Mouse (Mus musculus) thymus, postnatal 36 days (tissue): Measurements from ENCODE around the gene Stard8.
"Not testable (repeated sequence)": the region's sequence is repeated elsewhere in the genome, so short reads cannot be mapped to it uniquely, and the experiment has no call there.

Experiments used
- DNase-seq, 2 experiments: peaks; one replicate each; pipeline ENCODE4 v3.0.0; 2022; ENCODE audit warnings: mixed read lengths in 2 of 2

Gene Stard8

DNA sequence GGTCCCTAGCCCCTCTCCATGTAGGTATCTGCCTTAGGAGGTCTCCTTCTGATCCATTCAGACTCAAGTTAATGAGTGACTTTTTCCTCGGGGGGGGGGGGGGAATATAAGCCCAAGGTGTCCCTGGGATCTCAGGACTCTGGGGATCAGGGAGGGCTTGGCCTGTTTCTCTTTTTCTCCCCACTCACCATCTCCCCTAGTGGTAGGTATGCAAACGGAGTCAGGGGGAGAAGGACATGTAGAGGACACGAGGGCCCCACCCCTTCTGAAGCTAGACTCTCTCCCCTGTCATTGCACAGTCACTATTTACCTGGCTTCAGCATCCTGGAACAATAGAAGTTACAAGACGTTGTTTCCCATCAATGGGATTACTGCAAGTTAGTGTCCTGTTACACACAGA lies 45.1 kb downstream of the Stard8 start:
- no peak for DNase-seq

DNA sequence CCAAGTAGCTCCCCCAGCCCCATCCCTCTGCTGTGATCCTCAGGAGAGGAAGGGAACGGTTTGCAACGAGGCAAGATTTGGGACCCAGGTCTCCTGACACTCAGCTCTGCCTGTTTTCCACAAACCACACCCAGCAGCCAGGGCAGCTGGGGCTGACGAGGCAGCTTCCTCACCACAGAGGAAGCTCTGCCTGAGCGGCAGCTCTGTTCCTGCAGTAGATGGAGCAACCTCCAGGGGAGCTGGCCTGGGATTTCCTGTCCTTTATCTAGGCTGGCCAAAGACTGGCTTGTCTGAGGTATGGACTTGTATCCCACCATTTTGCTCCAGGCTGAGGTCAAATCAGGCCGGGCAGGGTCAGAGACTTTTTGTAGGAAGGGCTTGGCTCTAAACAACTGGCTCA lies 46.2 kb downstream of the Stard8 start:
- DNase-seq: no peak

DNA sequence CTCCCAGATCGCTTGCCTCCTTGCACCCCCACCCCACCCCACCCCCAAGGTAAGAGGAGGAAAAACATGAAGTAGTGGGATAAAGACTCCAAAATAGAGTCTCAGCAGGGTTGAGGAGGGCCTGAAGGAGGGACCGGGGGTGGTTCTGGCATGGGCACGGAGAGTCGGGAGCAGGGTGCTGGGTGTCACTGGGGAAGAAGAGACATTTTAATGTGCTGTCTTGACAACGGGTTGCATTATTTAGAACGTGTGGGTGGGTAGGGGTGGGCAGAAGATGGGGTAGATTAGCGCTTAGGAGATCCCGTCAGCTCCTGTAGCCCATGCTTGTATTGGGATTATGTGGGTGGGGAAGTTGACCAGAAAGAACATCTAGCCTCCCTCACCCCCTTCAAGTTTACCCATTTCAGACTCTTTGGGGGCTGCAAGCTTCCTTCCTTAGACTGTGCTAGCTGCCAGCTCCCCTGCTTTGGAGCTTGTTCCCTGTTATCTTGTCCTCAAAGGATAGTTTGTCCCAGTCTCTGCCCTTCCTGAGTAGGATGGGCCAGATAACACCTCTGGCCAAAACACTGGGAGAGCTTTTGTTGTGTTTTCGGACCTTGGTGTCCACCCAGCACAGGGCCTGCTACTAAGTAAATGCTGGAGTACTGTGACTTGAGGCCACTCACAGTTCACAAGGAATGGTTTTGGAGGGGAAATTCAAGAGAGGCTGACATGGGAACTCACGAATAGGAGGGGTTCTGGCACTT lies 47.9 kb downstream of the Stard8 start:
- no peak for DNase-seq

DNA sequence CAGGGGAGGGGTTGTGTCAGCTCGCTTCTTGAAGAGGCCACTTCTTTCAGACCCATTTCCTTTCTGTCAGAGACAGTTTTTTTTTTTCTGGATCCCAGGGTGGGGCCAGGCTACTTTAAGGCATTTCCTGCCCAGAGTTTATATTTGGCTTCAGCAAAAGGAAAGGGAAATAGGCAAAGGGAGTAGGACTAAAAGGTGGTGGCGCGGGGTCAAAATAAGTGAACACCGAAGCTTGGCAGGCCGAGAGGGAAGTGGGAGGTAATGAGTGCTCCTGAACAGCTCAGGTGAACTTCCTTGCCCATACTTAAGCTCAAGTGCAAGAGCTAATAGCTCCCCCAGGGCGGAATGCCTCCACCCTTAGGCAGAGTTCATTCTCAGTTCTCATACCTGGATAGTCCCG lies 49.2 kb downstream of the Stard8 start:
- DNase-seq: no peak

DNA sequence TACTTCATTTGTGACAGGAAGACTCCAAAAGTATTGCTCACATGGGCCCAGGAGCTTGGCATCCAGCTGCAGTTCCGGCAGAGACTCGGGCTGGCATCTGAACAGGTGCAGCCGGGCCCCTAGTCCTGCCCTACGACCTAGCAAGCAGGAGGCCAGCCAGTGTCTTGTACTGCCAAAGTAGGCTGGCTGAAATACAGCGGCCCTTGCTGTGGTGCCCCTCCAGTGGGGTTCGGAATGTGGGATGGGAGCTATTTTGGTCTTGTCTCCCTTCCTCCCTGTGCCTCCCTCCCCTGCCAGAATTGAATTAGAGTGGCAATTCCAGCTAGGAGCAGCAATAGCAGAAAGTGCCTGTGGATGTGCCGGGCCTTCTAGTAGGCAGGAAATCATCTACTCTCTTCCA lies 51.5 kb downstream of the Stard8 start:
- DNase-seq: no peak

DNA sequence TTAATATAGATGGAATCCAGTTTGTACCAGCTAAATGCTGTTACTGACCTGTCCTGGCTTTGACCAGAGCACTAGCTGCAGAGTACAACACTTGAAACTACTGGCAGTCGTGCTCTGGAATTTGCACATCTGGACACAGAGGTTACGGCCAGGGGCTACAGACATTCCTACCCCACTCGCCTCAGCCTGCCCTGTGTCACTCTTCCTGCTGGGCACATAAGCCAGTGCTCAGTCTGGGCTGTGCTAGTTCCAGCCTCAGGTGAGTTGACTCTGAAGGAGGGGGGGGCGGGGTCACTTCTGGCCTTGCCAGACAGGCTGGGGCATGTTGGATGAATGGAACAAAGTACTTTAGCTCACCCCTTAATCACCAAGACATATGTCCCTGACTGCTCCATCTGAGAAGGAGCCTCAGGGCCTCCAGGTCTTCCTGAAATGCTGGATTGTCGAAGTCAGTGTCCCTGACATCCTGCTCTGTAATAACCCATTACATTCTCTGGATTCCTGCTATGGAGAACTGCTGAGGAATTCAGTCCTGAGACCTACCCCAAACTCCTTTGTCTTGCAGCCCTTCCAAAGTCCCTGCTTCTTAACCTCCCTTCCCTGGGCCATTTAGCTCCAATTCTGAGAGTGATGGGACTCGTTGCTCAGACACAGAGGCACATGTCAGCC lies 54.9 kb downstream of the Stard8 start:
- DNase-seq: no peak

DNA sequence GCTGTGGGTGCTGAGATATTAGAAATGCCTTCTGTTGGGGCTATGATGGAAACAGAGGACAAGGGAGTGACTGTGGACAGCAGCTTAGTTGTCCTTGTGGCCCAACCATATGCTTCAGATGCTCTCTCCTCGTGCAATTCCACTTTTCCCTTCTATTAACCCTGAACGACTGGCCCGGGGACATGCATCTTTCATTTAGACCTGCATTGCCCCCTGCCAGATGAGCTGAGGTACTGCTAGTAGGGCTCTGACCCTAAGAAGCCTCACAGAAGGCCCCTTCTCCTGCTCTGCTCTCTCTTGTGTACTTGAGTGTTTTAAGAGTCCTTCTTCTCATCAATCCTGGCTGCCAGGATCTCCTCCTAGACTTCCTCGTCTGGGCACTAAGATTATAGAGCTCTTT lies 56.1 kb downstream of the Stard8 start:
- no peak for DNase-seq

DNA sequence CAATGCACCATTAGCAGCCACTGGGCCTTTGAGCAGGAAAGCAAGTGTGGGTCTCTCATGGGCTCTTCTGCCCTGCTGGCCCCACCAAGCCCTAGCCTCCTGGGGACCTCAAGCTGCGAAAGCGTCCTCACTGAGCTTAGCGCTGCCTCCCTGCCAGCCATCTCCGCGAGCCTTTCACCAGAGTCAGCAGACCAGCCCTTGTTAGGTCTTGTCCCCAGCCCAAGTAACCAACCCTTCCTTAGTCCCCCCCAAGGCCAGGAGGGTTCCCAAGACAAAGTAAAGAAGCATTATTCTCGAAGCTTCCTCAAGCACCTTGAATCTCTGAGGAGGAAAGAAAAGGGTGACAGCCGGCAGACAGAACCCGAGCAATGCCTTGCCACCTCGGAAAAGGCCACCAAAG lies 62.5 kb downstream of the Stard8 start:
- no peak for DNase-seq

DNA sequence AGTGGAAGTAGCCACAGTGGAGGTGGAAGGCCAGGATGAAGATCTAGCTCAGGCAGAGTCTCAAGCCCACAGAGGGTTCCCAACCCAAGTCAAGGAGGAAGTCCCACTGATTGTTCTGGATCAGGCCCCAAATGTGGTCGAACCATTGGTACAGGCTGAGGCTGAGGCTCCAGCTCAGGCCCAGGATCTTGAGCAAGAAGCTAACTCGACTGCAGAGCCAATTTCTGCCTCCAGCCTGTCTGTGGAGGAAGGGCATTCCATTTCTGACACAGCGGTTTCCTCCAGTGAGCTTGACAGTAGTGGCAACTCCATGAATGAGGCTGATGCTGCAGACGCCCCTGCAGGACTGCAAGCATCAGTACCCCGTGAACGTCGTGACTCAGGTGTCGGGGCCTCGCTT lies 63.5 kb downstream of the Stard8 start:
- no peak for DNase-seq

DNA sequence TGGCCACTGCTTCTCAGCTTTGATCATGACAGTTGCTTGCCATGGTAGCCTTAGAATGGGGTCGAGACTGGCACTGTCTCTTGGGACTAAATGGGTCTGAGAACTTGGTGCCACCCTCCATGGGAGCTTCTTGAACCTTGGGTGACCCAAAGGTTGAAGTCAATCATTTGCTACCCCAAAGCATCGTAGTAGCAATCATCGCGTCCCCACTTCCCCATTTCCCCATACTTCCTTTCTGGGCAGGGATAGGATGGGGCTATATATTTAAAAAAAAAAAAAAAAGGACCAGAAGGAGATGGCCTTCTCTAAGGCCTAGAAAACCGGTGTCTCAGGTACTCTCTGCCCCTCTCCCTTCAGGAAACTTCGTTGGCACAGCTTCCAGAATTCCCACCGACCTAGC lies 64.2 kb downstream of the Stard8 start:
- no peak for DNase-seq

DNA sequence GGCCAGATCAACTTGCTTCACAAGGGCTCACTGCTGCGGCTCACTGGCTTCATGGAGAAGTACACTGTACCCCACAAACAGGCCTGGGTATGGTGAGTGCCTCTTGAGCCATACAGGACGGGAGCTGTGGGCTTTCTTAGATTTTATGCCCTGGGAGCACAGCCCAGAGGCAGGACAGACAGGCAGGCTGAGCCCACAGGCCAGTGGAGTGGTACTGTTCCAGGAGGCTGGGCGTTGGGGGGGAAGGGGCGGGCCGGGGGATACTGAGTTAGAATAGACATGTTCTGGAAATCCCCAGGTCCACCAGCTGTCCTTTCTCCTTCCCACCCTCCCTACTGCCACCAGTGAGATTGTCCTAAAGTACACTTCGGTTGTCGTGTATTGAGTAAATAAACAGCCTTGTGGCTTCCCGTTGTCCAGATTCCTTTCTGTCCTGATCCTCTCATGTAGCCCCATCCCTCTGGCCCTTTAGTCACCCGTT lies 64.7 kb downstream of the Stard8 start:
- DNase-seq: no peak

DNA sequence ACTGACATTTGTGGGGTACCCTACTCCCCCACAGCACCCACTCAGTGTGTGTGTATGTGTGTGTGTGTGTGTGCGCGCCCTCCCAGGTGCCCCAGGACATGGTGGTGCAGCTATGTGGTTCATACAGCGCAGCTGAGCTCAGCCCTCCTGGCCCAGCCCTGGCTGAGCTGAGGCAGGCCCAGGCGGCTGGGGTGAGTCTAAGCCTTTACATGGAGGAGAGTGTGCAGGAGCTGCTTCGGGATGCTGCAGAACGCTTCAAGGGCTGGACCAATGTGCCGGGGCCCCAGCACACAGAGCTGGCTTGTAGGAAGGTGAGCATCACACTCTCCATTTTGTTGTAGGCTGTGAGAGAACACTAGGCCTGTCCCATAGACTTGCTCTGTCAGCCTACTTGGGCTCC lies 68.1 kb downstream of the Stard8 start:
- DNase-seq: no peak

DNA sequence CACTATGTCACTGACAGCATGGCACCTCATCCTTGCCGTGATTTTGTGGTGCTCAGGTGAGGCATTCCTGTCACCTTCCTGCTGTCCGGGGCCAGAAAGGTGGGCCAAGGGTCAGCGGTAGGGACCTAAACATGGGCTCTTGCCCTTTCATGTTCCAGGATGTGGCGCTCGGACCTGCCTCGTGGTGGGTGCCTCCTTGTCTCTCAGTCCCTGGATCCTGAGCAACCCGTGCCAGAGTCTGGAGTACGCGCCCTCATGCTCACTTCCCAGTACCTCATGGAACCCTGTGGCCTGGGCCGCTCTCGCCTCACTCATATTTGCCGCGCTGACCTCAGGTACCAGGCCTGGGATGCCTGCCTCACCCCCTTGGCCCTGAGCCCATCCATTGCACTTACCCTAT lies 69.5 kb downstream of the Stard8 start:
- no peak for DNase-seq

DNA sequence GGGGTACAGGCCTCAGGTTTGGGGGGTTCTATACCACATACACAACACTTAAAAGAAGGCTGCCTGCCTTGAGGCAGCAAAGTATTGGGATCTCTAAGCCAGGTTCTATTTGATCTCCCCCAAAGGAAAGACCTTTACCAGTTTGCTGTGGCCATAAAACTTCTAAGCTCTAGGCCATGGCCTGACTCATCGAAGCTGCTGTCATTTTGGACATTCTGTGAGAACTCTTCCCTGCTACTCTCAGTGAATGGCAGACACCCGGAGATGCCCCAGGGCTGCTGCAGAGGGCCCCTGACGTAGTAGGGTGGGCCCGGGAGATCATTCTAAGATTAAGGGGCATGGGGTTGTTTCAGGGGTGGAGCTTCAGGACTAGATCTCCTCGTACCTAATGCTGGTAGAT lies 72.1 kb downstream of the Stard8 start:
- DNase-seq: no peak

DNA sequence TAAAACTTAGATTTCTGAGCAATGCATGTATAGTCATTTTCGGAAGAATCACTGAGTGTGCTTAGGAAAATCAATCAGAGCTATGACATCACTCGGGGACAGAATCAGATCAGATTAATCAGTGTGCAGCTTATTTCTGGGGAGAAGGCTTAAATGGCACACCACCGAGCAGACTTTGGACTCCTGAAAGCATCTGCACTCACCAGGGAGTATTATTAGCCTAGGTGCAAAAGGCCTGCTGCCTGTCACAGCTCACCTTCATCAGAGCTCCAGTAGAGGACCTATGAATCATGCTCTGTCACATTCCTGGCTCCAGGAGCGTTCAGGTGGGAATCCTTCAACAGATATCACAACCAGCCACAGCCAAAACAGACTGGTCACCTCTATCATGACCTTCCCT lies 73.4 kb downstream of the Stard8 start:
- DNase-seq: no peak

DNA sequence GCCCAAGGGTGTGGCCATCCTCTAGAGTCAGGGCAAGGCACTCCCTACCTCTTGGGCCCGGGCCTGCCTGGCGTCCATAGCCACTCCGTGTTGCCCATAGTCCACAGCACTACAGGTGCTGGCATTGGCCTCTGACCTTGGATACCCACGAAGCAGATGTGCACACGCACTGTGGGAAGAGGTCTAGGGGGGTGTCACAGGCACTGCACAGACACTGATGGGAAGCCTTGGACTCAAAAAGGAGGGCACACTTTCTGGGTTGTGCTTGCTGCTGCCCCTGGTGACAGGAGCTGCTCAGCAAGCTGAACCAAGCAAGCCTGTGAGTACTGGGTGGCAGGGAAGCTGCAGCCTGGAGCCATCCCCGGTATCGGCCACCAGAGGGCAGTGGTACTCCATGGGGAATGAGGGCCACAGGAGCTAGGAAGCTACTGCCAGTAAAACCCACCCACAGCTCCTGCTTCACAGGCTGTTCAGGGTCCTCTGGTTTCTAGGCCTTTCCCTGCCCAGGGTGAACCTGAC lies 75.4 kb downstream of the Stard8 start:
- DNase-seq: not testable (repeated sequence)

DNA sequence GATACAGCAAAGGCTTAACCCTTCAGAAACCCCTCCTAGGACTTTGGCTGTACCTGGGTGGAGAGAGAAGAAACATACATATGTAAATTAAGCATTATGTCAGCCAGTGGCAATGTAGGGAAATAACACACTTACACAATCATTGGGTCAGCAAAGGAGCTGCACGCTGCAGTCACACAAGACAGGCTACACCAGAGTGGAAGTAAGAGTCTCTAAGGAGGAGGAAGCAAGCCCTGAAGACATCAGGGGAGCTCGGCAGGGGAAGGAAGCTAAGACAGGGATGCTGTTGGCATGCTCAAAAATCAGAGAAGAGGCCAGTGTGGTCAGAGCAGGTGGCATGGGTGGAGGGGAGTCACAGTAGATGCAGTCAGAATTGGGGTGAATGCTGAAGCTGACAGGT lies 89.7 kb downstream of the Stard8 start:
- DNase-seq: no peak

DNA sequence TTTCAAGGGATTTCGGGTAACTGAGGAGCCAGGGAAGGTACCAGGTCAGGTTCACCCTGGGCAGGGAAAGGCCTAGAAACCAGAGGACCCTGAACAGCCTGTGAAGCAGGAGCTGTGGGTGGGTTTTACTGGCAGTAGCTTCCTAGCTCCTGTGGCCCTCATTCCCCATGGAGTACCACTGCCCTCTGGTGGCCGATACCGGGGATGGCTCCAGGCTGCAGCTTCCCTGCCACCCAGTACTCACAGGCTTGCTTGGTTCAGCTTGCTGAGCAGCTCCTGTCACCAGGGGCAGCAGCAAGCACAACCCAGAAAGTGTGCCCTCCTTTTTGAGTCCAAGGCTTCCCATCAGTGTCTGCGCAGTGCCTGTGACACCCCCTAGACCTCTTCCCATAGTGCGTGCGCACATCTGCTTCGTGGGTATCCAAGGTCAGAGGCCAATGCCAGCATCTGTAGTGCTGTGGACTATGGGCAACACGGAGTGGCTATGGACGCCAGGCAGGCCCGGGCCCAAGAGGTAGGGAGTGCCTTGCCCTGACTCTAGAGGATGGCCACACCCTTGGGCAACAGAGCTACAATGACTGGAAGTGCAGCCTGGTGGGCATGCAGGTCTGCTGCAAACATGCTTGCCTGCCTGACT lies 108.2 kb downstream of the Stard8 start:
- DNase-seq: not testable (repeated sequence)

DNA sequence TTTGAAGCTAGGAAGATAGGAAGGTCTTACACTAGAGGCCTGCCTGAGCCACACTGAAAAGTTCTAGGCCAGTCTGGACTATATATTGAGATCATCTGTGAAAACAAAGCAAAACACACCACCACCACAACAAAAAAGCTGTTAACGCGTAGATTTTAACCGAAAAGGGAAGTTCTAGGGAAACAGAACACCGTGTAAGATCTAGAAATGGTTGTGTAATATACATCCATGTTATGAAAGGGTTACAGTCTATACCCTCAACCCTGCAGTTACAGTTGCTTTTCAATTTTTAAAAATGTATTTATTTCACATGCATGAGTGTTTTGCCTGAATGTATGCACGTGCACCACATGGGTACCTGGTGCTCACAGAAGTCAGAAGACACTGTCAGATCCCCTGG lies 116.5 kb downstream of the Stard8 start:
- no peak for DNase-seq
